Mouse (Mus musculus): ENCODE measurements around the gene Ccdc81. TPM values are rescaled to one million over a fixed set of nuclear protein-coding genes. Genes with fewer than 3 reads are reported as not detected.

Gene Ccdc81
- polyA plus RNA-seq, 1 experiment from 2014 or later, result not detected

- Histone ChIP-seq H3K4me3 (ENCODE audit: low read depth, low read length) (no peak overlapping the region), H3K9me3 (ENCODE audit: control insufficient read depth, low read length) (no peaks in the 10 kb centered on the region), H3K4me2 (ENCODE audit: low read depth, severe bottlenecking) (no peak overlapping the region), H3K9ac (ENCODE audit: low read length) (no peak overlapping the region), H3K27ac (replicated peaks; ENCODE audit: low read depth, low read length) (no peak overlapping the region), H3K4me1 (ENCODE audit: control insufficient read depth, insufficient read depth, low read length) (no peaks in the 10 kb centered on the region), H3K27me3 (ENCODE audit: control insufficient read depth, insufficient read depth, low read length) (no peaks in the 10 kb centered on the region), H3K36me3 (ENCODE audit: control insufficient read depth, insufficient read depth, low read length) (peaks cover 2% of the 10 kb centered on the region; the same call in 1 of the 2 replicates)
- ATAC-seq (ENCODE audit: insufficient number of reproducible peaks, low FRiP score, low TSS enrichment, low read depth), result no peak
- WGBS, result 94% methylated on average over 5 of the region's 5 CpGs
- DNase-seq (ENCODE audit: low spot score), result no peak
Measured at GRCm38 (mm10) chr7:89916711-89917110, 13.3 kb upstream of the Ccdc81 start.

DNA sequence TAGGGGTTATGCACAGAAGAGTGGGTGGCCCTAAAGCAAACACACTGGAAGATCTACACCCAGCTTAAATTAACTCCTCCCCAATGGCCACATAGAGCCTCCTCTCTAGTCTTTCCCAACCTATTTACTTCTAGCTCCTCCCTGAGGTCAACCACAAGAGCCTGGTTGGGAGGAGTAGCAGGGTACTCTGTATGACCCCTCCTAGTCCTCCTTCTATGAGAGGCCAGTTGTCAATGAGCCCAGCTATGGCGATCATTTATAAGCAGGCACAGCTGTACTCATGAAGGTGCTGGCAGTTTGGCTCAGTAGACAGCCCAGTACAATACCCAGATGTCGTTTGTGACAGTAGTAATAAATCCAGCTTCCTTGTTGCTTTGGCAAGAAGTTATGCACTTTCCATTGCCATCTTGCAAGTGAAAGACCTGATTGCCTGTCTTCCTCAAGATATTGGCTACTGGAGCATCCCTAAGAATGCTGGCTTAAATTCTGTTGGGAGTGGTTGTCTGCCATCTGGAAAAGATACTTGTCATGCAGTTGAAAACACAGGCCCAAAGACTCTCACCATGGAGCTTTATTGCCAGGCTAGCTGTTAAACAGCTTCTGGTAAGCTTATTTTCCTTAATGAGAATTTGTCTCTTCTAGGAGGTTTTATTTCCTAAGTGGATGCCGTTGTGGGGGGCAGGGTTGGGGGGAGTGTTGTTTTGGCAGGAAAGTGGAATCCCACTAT, 10.2 kb upstream of the Ccdc81 start:
- ATAC-seq (ENCODE audit: insufficient number of reproducible peaks, low FRiP score, low TSS enrichment, low read depth), result no peak

GRCm38 (mm10) chr7:89912356-89912755, 8.9 kb upstream of the Ccdc81 start:
- ATAC-seq (ENCODE audit: insufficient number of reproducible peaks, low FRiP score, low TSS enrichment, low read depth) (no peak), DNase-seq (ENCODE audit: low spot score) (no peak)
- Histone ChIP-seq H3K27me3 (ENCODE audit: control insufficient read depth, insufficient read depth, low read length) (no peaks in the 10 kb centered on the region), H3K9ac (ENCODE audit: low read length) (no peak overlapping the region), H3K4me3 (ENCODE audit: low read depth, low read length) (no peak overlapping the region), H3K9me3 (ENCODE audit: control insufficient read depth, low read length) (no peaks in the 10 kb centered on the region), H3K27ac (replicated peaks; ENCODE audit: low read depth, low read length) (no peak overlapping the region), H3K4me2 (ENCODE audit: low read depth, severe bottlenecking) (no peak overlapping the region), H3K36me3 (ENCODE audit: control insufficient read depth, insufficient read depth, low read length) (no peaks in the 10 kb centered on the region), H3K4me1 (ENCODE audit: control insufficient read depth, insufficient read depth, low read length) (no peaks in the 10 kb centered on the region)
- 91% methylated on average over 3 of the region's 3 CpGs for WGBS

More for the DNA sequence above, 10.2 kb upstream of the Ccdc81 start:
- Histone ChIP-seq H3K27ac (replicated peaks; ENCODE audit: low read depth, low read length) (no peak overlapping the region), H3K4me3 (ENCODE audit: low read depth, low read length) (no peak overlapping the region), H3K9ac (ENCODE audit: low read length) (no peak overlapping the region), H3K9me3 (ENCODE audit: control insufficient read depth, low read length) (no peaks in the 10 kb centered on the region), H3K4me1 (ENCODE audit: control insufficient read depth, insufficient read depth, low read length) (no peaks in the 10 kb centered on the region), H3K36me3 (ENCODE audit: control insufficient read depth, insufficient read depth, low read length) (peaks cover 2% of the 10 kb centered on the region; the same call in 1 of the 2 replicates), H3K4me2 (ENCODE audit: low read depth, severe bottlenecking) (no peak overlapping the region), H3K27me3 (ENCODE audit: control insufficient read depth, insufficient read depth, low read length) (no peaks in the 10 kb centered on the region)
- WGBS, result 61% methylated on average over 3 of the region's 3 CpGs
- no peak for DNase-seq (ENCODE audit: low spot score)

GRCm38 (mm10) chr7:89909711-89910110, 6.3 kb upstream of the Ccdc81 start:
- no peaks in the 10 kb centered on the region for H3K9me3 ChIP-seq (ENCODE audit: control insufficient read depth, low read length)
- H3K27me3 ChIP-seq (ENCODE audit: control insufficient read depth, insufficient read depth, low read length), result no peaks in the 10 kb centered on the region
- H3K4me3 ChIP-seq (ENCODE audit: low read depth, low read length), result no peak overlapping the region
- ATAC-seq (ENCODE audit: insufficient number of reproducible peaks, low FRiP score, low TSS enrichment, low read depth), result no peak
- 67% methylated on average over 4 of the region's 4 CpGs for WGBS
- no peak for DNase-seq (ENCODE audit: low spot score)
- no peak overlapping the region for H3K27ac ChIP-seq (replicated peaks; ENCODE audit: low read depth, low read length)
- no peak overlapping the region for H3K4me2 ChIP-seq (ENCODE audit: low read depth, severe bottlenecking)
- H3K9ac ChIP-seq (ENCODE audit: low read length), result no peak overlapping the region
- H3K4me1 ChIP-seq (ENCODE audit: control insufficient read depth, insufficient read depth, low read length), result no peaks in the 10 kb centered on the region
- no peaks in the 10 kb centered on the region for H3K36me3 ChIP-seq (ENCODE audit: control insufficient read depth, insufficient read depth, low read length)

DNA sequence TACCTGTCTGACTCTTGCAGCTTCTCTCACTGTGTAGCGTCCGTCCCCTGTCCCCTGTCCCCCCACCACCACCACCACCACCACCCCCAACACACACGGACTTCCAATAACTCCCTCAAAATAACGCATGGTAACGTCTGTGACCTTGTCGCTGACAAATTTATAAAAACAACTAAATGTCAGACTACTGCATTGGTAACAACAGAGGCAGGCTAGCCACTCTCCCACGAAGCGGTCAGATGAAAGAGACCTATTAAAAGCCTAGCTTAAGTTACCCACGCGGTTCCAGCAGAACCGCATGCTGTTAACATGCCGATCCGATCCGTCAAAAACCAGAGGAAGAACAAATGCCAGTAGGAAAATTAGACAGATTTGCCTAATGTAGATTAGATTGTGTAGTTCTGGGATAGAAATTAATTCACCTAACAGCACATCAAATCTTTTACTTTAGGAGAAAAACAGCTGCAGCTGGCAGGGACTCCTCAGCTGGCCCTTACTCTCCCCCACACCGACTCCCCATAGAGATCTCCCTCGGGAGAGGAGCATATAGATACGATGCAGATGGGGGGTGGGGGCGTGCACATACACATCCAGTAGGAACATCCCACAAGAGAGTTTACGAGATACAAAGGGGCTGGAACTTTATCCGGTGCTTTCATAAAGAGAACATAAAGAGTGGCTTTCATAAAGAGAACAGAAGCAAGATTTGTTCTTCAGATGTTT, 5.6 kb upstream of the Ccdc81 start:
- no peaks in the 10 kb centered on the region for H3K36me3 ChIP-seq (ENCODE audit: control insufficient read depth, insufficient read depth, low read length)
- no peak overlapping the region for H3K9ac ChIP-seq (ENCODE audit: low read length)
- no peak overlapping the region for H3K4me2 ChIP-seq (ENCODE audit: low read depth, severe bottlenecking)
- ATAC-seq (ENCODE audit: insufficient number of reproducible peaks, low FRiP score, low TSS enrichment, low read depth) (no peak), DNase-seq (ENCODE audit: low spot score) (no peak)
- no peak overlapping the region for H3K4me3 ChIP-seq (ENCODE audit: low read depth, low read length)
- WGBS, result 57% methylated on average over 20 of the region's 20 CpGs
- no peaks in the 10 kb centered on the region for H3K9me3 ChIP-seq (ENCODE audit: control insufficient read depth, low read length)
- no peak overlapping the region for H3K27ac ChIP-seq (replicated peaks; ENCODE audit: low read depth, low read length)
- H3K27me3 ChIP-seq (ENCODE audit: control insufficient read depth, insufficient read depth, low read length), result no peaks in the 10 kb centered on the region
- H3K4me1 ChIP-seq (ENCODE audit: control insufficient read depth, insufficient read depth, low read length), result no peaks in the 10 kb centered on the region

DNA sequence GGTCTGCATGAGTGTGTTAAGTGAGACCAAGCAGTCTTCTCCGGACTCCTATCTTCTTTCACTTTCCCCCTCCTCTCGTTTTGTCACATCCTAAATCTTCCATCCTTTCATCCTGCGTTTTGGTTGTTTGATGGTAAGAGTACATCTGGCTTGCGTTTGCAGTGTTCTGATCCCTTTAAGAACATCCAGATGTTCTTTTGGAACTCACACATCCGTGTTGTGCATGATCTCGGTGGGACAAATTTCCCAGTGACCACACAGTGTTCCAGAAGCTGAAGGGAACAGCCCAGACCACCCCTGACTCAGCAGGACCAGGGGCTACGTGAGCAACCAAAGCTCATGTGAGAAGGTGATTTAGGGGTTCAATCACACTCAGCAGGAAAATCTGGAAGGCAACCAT, 5.0 kb upstream of the Ccdc81 start:
- 9% methylated on average over 7 of the region's 7 CpGs for WGBS
- DNase-seq (ENCODE audit: low spot score) (peak; percentile 57), ATAC-seq (ENCODE audit: insufficient number of reproducible peaks, low FRiP score, low TSS enrichment, low read depth) (peak; percentile 72)
- Histone ChIP-seq H3K9me3 (ENCODE audit: control insufficient read depth, low read length) (no peaks in the 10 kb centered on the region), H3K9ac (ENCODE audit: low read length) (no peak overlapping the region), H3K36me3 (ENCODE audit: control insufficient read depth, insufficient read depth, low read length) (no peaks in the 10 kb centered on the region), H3K4me3 (ENCODE audit: low read depth, low read length) (no peak overlapping the region), H3K4me1 (ENCODE audit: control insufficient read depth, insufficient read depth, low read length) (no peaks in the 10 kb centered on the region), H3K27ac (replicated peaks; ENCODE audit: low read depth, low read length) (no peak overlapping the region), H3K4me2 (ENCODE audit: low read depth, severe bottlenecking) (no peak overlapping the region), H3K27me3 (ENCODE audit: control insufficient read depth, insufficient read depth, low read length) (no peaks in the 10 kb centered on the region)

- ATAC-seq (ENCODE audit: insufficient number of reproducible peaks, low FRiP score, low TSS enrichment, low read depth) (peak; percentile 51; the same call in 1 of the 2 replicates), DNase-seq (ENCODE audit: low spot score) (peak; percentile 86)
- Histone ChIP-seq H3K27ac (replicated peaks; ENCODE audit: low read depth, low read length) (no peak overlapping the region), H3K4me2 (ENCODE audit: low read depth, severe bottlenecking) (no peak overlapping the region), H3K4me3 (ENCODE audit: low read depth, low read length) (no peak overlapping the region), H3K9me3 (ENCODE audit: control insufficient read depth, low read length) (no peaks in the 10 kb centered on the region), H3K4me1 (ENCODE audit: control insufficient read depth, insufficient read depth, low read length) (no peaks in the 10 kb centered on the region), H3K36me3 (ENCODE audit: control insufficient read depth, insufficient read depth, low read length) (no peaks in the 10 kb centered on the region), H3K27me3 (ENCODE audit: control insufficient read depth, insufficient read depth, low read length) (no peaks in the 10 kb centered on the region), H3K9ac (ENCODE audit: low read length) (no peak overlapping the region)
- WGBS, result 17% methylated on average over 8 of the region's 8 CpGs
Measured at GRCm38 (mm10) chr7:89907950-89908349, 4.5 kb upstream of the Ccdc81 start.

DNA sequence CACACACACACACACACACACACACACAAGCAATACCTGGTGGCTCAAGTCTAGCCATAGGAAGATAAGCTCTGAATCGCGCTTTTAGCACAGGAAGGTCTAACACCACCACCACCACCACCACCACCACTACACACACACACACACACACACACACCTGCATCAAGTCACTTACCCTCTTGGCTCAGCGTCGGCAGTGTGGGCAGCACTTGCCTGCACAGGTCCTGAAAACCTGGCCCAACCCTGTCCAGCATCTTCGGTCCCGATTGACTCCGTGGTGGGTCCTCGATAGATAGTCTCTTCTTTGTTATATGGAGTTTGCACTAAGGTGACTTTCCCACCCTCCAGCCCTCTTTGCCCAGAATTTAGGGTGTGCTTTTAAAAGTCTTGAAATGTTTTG, 422 bp downstream of the Ccdc81 start:
- H3K9ac ChIP-seq (ENCODE audit: low read length), result no peak overlapping the region
- H3K9me3 ChIP-seq (ENCODE audit: control insufficient read depth, low read length), result no peaks in the 10 kb centered on the region
- DNase-seq (ENCODE audit: low spot score) (no peak), ATAC-seq (ENCODE audit: insufficient number of reproducible peaks, low FRiP score, low TSS enrichment, low read depth) (no peak)
- H3K4me1 ChIP-seq (ENCODE audit: control insufficient read depth, insufficient read depth, low read length), result no peaks in the 10 kb centered on the region
- H3K27ac ChIP-seq (replicated peaks; ENCODE audit: low read depth, low read length), result no peak overlapping the region
- WGBS, result 79% methylated on average over 8 of the region's 8 CpGs
- H3K27me3 ChIP-seq (ENCODE audit: control insufficient read depth, insufficient read depth, low read length), result no peaks in the 10 kb centered on the region
- no peak overlapping the region for H3K4me2 ChIP-seq (ENCODE audit: low read depth, severe bottlenecking)
- no peaks in the 10 kb centered on the region for H3K36me3 ChIP-seq (ENCODE audit: control insufficient read depth, insufficient read depth, low read length)
- no peak overlapping the region for H3K4me3 ChIP-seq (ENCODE audit: low read depth, low read length)
